Mouse (Mus musculus) frontal cortex, postnatal 14 days (tissue): ENCODE measurements at regions not wholly inside any gene's neighbourhood (a gene's known extent, or its start where the extent isn't known, plus 50 kb on each side); places are given as distances from the start of the nearest gene placed in this dataset.
A peak's percentile ranks its signal among the peaks of the same experiment; 100 is the strongest.

Experiments used
- DNase-seq, 2 experiments: peaks; one replicate each; pipeline ENCODE4 v3.0.0; 2022; ENCODE audit warnings: low spot score in 2 of 2

- DNase-seq: no peak
These were observed 112.3 kb upstream of the Tsc22d1 start for GRCm38 (mm10) chr14:76302322-76302991.

- DNase-seq: no peak
These were observed 107.2 kb upstream of the Tsc22d1 start for GRCm38 (mm10) chr14:76307603-76308002.

GRCm38 (mm10) chr14:76308188-76308812, 106.5 kb upstream of the Tsc22d1 start:
- peak in 1 of 2 experiments; percentile 9 for DNase-seq

GRCm38 (mm10) chr14:76309606-76310005, 105.2 kb upstream of the Tsc22d1 start:
- no peak for DNase-seq

DNA sequence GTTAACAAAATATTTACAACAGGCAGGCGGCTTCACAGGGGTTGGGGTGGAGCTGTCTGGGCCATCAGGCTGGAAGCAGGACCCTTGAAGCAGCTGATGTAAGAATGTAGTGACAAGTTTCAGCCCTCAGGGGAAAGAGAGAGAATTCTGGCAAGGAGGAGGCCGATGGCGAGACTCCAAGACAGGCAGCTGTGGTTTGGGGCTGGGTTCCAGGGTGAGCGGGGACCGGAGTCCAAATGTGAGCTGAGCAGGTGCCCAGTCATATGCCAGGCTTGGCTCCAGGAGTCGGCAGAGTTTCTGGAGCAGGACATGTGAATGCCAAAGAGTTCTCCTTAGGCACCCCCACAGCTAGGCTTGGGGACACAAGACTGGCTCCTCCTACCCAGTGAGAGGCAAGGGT, 104.5 kb upstream of the Tsc22d1 start:
- peak; percentile 47 to 52 for DNase-seq

GRCm38 (mm10) chr14:76313424-76314190, 101.2 kb upstream of the Tsc22d1 start:
- no peak for DNase-seq

DNA sequence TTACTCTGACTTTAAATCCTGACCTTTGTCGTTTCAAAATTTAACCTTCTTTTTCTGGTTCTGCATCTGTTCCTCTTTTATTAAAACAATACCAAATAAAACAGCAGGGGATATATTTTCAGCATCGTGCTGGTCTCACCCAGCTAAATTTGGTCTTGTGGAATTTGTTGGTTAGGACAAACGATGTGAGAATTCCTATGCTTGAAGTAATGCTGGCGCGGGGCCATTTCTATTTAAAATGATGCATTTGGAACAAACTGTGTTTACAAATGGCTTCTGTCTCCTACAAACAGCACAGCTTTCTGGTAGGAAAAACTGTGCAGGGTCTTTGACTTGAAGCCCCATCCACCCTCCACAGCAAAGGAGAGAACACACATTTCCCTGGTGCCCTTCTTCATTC, 96.3 kb upstream of the Tsc22d1 start:
- DNase-seq: peak in 1 of 2 experiments; percentile 17

DNA sequence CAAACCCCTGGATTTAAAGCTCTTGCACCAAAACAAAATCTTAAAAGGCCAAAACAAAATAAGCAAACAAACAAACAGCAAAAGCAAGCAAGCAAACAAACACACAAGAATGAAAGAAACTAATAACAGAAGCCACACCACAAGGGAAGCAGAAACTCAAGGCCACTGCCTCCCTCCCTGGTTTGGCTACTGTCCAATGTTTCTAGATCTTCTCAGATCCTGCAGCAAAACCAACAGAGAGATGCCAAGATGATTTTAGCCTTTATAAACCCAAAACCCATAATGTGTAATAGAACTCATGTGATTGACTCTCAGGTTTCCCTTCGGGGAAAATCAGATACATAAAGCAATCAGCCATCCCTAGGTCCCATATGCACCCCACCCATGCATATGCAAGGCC, 90.5 kb upstream of the Tsc22d1 start:
- no peak for DNase-seq

DNA sequence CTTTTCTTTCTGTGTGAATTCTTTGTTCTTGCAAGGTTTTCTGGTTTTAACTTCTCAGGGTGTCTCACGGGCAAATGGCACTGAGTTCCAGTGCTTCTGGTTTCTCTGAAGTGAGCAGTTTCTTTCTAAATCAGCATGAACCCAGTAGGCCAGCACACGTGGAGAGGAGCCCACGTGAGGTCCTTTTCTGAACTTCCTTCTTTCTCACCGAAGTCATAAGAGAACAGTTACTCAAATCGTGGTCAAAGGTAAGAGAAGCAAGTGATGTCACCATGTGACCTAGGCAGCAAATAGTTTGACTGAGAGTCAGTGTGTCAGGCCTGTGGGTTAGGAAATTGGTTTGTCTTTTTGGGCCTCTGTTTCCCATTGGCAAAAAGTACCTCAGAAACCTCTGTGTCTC, 84.8 kb upstream of the Tsc22d1 start:
- no peak for DNase-seq

DNA sequence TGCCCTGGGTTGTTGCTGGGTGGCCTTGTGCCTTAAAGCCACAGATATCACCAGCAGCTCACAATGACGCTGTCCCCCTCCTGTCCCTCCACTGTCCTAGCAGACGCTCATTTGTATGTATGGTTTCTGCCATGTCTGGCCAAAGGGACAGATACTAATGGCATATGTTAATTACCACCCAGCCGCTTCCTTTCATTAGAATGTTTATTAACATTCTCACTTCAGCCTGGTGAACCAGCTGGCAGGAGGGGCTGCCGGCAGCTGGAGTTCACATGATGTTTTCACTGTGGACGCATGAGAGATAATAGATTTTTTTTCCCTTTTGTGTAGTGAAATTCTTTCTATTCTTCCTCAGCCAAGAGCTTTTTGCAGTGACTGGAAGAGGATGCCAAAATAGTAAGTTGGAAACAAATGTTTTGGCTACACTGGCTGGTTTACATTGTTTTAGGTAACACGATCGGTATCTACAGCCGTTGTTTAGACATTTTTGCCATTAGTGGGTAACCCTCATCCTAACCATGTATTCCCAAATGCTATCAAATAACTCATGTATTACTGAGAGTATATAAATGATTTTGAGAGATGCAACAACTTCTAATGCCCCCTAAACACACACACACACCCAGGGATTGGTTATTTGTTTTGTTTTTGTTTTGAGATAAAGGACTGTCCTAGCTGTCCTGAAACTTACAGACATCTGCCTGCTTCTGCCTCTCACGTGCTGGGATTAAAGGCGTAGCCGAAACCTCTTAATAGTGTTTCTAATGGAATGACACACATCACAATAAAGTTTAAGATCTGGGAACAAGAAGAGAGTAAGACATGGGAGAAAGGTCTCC, 83.0 kb upstream of the Tsc22d1 start:
- DNase-seq: no peak

- DNase-seq: no peak
These were observed 82.4 kb upstream of the Tsc22d1 start for GRCm38 (mm10) chr14:76332336-76332703.

DNA sequence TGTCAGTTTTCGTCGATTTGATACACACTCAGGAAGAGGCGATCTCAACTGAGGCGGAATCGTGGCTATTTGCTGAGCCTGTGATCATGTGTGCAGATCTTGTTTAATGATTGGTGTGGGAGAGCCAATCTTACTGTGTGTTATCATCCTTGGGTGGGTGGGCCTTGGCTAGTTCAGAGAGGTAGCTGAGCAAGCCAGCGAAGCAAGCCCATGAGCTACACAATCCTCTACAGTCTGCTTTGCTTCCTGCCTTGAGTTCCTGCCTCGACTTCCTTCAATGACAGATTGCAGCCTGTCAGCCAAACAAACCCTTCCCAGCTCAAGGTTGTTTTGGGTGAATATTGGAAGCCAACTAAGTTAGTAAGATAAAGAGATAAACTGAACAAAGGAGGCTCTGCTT, 74.0 kb upstream of the Tsc22d1 start:
- DNase-seq: no peak

DNA sequence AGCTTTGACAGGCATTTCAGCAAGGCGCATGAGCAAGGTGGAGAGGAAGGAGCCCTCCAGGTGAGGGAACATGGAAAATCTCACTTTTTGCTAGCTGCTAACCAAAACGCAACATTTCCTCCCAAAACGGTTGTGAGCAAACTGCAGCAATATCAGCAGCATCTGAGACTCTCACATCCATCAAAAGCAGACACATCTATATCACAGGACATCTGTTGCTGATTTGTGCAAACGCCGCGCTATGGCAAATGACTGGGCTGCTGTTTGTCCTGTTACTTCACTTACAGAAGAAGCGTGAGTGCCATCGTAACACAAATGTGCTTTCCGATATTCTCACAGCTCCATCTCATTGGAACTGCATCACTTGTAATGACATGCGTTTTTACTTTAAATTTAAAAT, 73.5 kb upstream of the Tsc22d1 start:
- DNase-seq: no peak

DNA sequence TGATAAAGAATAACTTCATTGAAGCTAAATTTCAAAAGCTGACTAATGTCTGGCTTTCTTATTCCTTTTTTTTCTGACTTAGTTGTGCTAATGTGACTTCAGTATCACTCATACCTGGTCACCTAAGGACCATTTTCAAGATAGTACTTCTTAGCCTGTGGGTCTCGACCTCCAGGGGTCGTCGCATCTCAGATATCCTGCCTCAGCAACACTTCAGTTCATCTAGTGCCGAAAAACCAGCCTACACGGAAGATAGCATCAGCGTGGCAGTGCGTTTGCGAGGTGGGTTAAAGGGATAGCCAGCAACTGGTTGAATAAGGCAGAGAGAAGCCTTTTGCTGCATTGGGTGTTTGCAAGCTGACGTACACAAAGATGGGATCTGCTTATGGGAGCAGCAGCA, 62.9 kb upstream of the Tsc22d1 start:
- no peak for DNase-seq

GRCm38 (mm10) chr14:76356161-76356560, 58.6 kb upstream of the Tsc22d1 start:
- no peak for DNase-seq

DNA sequence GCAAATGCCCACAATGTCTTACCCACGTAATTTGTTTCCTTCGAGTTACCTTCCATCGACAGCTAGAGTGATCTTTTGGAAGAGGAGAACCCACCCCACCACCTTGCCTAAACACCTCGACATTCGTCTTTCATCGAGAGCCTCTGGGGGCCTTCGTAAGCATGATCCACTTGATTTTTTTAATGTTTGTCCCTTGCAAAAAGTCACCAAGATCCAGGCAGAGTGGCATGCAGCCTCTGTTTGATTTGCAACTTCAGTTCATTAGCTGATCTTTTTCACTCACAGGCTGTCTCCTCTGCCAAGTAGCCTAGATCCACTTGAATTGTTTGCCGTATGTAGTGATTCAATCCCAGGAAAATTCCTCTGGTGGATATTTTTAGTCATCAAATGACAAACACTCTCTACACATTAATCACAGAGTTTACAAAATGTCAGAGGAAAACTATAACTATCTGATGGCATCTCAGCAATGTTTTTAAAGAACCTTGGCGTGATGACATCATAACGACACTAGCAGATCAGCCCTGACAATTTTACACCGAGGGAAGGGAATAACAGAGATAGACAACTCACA, 54.8 kb upstream of the Tsc22d1 start:
- no peak for DNase-seq

DNA sequence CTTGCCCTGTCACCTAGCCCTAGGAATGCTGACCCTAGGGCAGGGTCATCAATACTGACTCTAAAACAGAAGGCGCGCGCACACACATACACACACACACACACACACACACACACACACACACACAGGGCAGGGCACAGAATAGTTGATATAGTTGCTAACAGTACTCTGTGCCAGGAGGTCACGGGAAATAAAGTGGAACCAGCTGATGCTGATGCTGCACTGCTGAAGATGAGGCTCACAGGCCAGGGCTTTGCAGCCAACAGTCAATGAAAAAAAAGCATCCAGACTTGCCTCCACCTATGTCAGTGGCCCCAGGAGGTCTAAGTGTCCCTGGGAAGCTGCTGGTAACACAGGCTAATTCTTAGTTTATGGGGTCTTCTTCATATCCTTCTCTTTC, 50.7 kb upstream of the Tsc22d1 start:
- DNase-seq: no peak
